Mouse (Mus musculus) myocyte (in vitro differentiated cells): ENCODE data around the gene Jade3. TPM values are rescaled to one million over a fixed set of nuclear protein-coding genes. Genes with fewer than 3 reads are reported as not detected.

Experiments used
- H3K27me3 ChIP-seq: one replicate; pipeline ENCODE4 v1.6.1; 2011; ENCODE audit not compliant: control insufficient read depth, insufficient read depth, insufficient read length
- H3K36me3 ChIP-seq: one replicate; pipeline ENCODE4 v1.6.1; 2011; ENCODE audit not compliant: control insufficient read depth, insufficient read depth
- H3K4me2 ChIP-seq: one replicate; pipeline ENCODE4 v1.6.1; 2011; ENCODE audit warnings: low read depth, control low read depth
- H3K4me3 ChIP-seq: one replicate; pipeline ENCODE4 v1.5.1; 2011; ENCODE audit warnings: mild to moderate bottlenecking, control low read depth, moderate library complexity
- H3K79me2 ChIP-seq: one replicate; pipeline ENCODE4 v1.6.1; 2011; ENCODE audit not compliant: control insufficient read depth, insufficient read depth
- H3ac ChIP-seq: one replicate; pipeline ENCODE4 v1.6.1; 2011; ENCODE audit not compliant: control insufficient read depth, insufficient read length
- CEBPB ChIP-seq: IDR thresholded peaks from 2 replicates; pipeline ENCODE4 v1.6.1; 2011; ENCODE audit warnings: mild to moderate bottlenecking, moderate library complexity; ENCODE audit not compliant: poor library complexity, insufficient read depth, severe bottlenecking
- E2F4 ChIP-seq: IDR thresholded peaks from one replicate; pipeline ENCODE4 v1.6.1; 2011; ENCODE audit warnings: mild to moderate bottlenecking, control low read depth, moderate library complexity; ENCODE audit not compliant: insufficient read depth
- MAX ChIP-seq: IDR thresholded peaks from one replicate; pipeline ENCODE4 v1.6.1; 2011; ENCODE audit warnings: low read depth, mild to moderate bottlenecking, control low read depth
- MYOD1 ChIP-seq, 3 experiments: IDR thresholded peaks; one replicate each; pipeline ENCODE4 v1.6.1; 2011; ENCODE audit warnings: control low read depth in 2 of 3, low read depth in 2 of 3, mild to moderate bottlenecking in 2 of 3, moderate library complexity in 1 of 3; ENCODE audit not compliant: insufficient read length in 2 of 3, control insufficient read depth in 1 of 3
- MYOG ChIP-seq, 3 experiments: IDR thresholded peaks; one replicate each; pipeline ENCODE4 v1.6.1; 2011; ENCODE audit warnings: control low read depth in 2 of 3, low read depth in 2 of 3, mild to moderate bottlenecking in 2 of 3; ENCODE audit not compliant: insufficient read length in 2 of 3, control insufficient read depth in 1 of 3, insufficient read depth in 1 of 3
- POLR2A ChIP-seq: IDR thresholded peaks from one replicate; pipeline ENCODE4 v1.6.1; 2011; ENCODE audit warnings: low read depth, mild to moderate bottlenecking, control low read depth, moderate library complexity; ENCODE audit not compliant: insufficient read length
- POLR2AphosphoS2 ChIP-seq: IDR thresholded peaks from one replicate; pipeline ENCODE4 v1.6.1; 2011; ENCODE audit warnings: low read depth, control low read depth; ENCODE audit not compliant: insufficient read length
- REST ChIP-seq: IDR thresholded peaks from one replicate; pipeline ENCODE4 v1.6.1; 2011; ENCODE audit warnings: mild to moderate bottlenecking, control low read depth, moderate library complexity; ENCODE audit not compliant: insufficient read depth, insufficient read length
- SRF ChIP-seq: IDR thresholded peaks from one replicate; pipeline ENCODE4 v1.6.1; 2011; ENCODE audit warnings: low read depth; ENCODE audit not compliant: control insufficient read depth, insufficient read length
- TCF12 ChIP-seq: IDR thresholded peaks from one replicate; pipeline ENCODE4 v1.6.1; 2011; ENCODE audit warnings: mild to moderate bottlenecking, control low read depth; ENCODE audit not compliant: poor library complexity, insufficient read depth, severe bottlenecking
- TCF3 ChIP-seq: IDR thresholded peaks from one replicate; pipeline ENCODE4 v1.6.1; 2011; ENCODE audit warnings: low read depth, control low read depth; ENCODE audit not compliant: insufficient read length
- USF1 ChIP-seq: IDR thresholded peaks from one replicate; pipeline ENCODE4 v1.6.1; 2011; ENCODE audit warnings: low read depth, mild to moderate bottlenecking, control low read depth, moderate library complexity
- polyA plus RNA-seq: library from polyadenylated mRNA; unstranded; fragments of >200 nt; fragmentation: generic; extraction: Trizol; gene quantifications from one replicate; pipeline ENCODE4 v1.2.1, GENCODE M21; 2012; ENCODE audit warnings: missing spikeins

The Jade3 gene
- polyA plus RNA-seq, 1 experiment: 1.2 TPM

DNA sequence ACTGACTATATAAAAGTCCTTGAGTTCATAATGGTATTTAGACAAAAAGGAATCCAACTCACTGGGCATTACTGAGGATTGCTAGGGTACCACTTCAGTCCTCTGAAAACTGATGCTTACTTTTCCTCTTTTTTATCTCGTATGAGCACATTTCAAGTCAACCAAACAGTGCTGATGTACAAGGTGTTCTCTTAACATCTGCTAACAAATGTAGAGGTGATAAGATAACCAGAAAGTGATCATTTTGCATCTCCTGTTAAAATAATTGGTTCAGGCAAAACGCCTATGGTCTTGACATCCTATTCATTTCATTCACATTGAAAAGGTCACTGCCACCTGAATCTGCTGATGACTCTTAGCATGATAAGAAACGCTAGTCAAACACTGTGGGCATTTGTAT lies 32.5 kb upstream of the Jade3 start:
- Histone ChIP-seq H3K27me3 (no peaks in the 10 kb centered on the region), H3K79me2 (no peaks in the 10 kb centered on the region), H3K4me2 (no peak overlapping the region), H3ac (no peak overlapping the region), H3K36me3 (no peaks in the 10 kb centered on the region), H3K4me3 (no peak overlapping the region)
- TF ChIP-seq POLR2AphosphoS2 (no peak), TCF12 (no peak), TCF3 (no peak), CEBPB (no peak), SRF (no peak), USF1 (no peak), MYOG (IDR thresholded peaks at IDR 0.05; ENCODE audit: control insufficient read depth in 1 of 3, insufficient read depth in 1 of 3, insufficient read length in 2 of 3, low read depth in 2 of 3) (no peak), REST (no peak), E2F4 (no peak), MYOD1 (IDR thresholded peaks at IDR 0.05; ENCODE audit: control insufficient read depth in 1 of 3, insufficient read length in 2 of 3, low read depth in 2 of 3) (no peak), MAX (no peak), POLR2A (no peak)

DNA sequence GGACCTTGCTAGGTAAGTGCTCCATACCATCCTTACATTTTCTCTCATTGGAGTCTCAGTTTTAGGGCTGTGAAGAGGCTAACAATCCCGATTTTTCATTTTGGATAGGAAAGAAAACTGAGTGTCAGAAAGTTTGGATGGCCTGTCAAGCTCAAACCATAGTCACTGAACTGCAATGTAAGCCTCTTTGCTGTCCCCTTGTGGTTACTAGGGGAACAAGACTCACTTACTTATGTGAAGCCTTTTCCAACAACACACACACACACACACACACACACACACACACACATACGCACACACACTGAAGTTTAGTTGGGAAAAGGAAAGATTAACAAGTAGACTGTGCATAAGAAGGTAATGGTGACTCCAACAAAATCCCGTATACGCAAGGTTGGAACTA lies 21.4 kb upstream of the Jade3 start:
- Histone ChIP-seq H3K79me2 (no peaks in the 10 kb centered on the region), H3K4me2 (no peak overlapping the region), H3K27me3 (no peaks in the 10 kb centered on the region), H3K36me3 (no peaks in the 10 kb centered on the region), H3K4me3 (no peak overlapping the region), H3ac (no peak overlapping the region)
- no peak for TF ChIP-seq TCF3
- no peak for TF ChIP-seq SRF
- no peak for TF ChIP-seq REST
- TF ChIP-seq MAX: no peak
- TF ChIP-seq MYOD1 (IDR thresholded peaks at IDR 0.05; ENCODE audit: control insufficient read depth in 1 of 3, insufficient read length in 2 of 3, low read depth in 2 of 3): no peak
- TF ChIP-seq TCF12: no peak
- TF ChIP-seq MYOG (IDR thresholded peaks at IDR 0.05; ENCODE audit: control insufficient read depth in 1 of 3, insufficient read depth in 1 of 3, insufficient read length in 2 of 3, low read depth in 2 of 3): no peak

DNA sequence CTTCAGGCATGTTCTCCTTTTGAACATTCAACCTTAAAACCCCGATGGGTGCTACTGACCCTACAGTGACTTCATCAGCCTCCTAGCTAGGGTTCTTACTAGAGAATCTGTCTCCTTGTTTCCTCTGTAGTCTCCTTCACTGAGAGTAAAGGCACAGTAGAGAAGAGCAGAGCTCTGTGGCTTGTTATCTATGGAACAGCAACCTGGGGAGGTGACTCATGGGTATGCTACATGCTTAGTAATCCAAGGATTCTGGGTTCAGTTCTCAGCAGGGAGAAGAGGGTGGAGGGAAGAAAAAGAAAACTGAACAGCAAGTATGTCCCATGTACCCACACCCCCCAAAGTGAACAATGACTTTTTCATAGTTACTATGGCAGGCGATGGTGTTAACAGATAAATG lies 18.6 kb upstream of the Jade3 start:
- Histone ChIP-seq H3ac (no peak overlapping the region), H3K27me3 (no peaks in the 10 kb centered on the region), H3K4me2 (no peak overlapping the region), H3K79me2 (no peaks in the 10 kb centered on the region), H3K4me3 (no peak overlapping the region), H3K36me3 (no peaks in the 10 kb centered on the region)
- TF ChIP-seq POLR2AphosphoS2: no peak
- no peak for TF ChIP-seq USF1
- no peak for TF ChIP-seq E2F4
- no peak for TF ChIP-seq CEBPB
- no peak for TF ChIP-seq TCF12
- no peak for TF ChIP-seq TCF3
- TF ChIP-seq MYOG (IDR thresholded peaks at IDR 0.05; ENCODE audit: control insufficient read depth in 1 of 3, insufficient read depth in 1 of 3, insufficient read length in 2 of 3, low read depth in 2 of 3): no peak
- TF ChIP-seq MAX: no peak
- no peak for TF ChIP-seq MYOD1 (IDR thresholded peaks at IDR 0.05; ENCODE audit: control insufficient read depth in 1 of 3, insufficient read length in 2 of 3, low read depth in 2 of 3)

DNA sequence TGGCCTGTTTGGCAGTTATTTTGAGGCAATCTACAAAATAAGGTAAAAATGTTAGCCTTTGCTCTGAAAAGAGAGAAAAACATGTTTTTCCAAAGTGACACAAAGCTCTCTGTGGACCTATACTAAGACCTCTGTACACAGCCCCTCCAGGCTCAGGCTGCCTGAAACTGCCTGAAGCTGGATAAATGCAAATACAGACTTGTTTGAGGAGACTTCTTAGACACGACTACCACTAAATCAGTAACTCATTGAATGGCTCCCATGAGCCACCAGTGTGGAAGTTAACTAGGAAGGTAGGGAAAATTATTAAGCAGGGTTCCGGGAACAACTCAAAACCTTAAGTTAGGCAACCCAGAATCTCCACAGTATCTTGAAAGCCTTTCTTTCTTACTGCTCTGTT lies 17.8 kb upstream of the Jade3 start:
- no peaks in the 10 kb centered on the region for H3K36me3 ChIP-seq
- H3K4me2 ChIP-seq: no peak overlapping the region
- H3K4me3 ChIP-seq: no peak overlapping the region
- H3K27me3 ChIP-seq: no peaks in the 10 kb centered on the region
- no peaks in the 10 kb centered on the region for H3K79me2 ChIP-seq
- no peak overlapping the region for H3ac ChIP-seq
- TF ChIP-seq CEBPB (no peak), REST (no peak), POLR2A (no peak), TCF12 (no peak), MYOG (IDR thresholded peaks at IDR 0.05; ENCODE audit: control insufficient read depth in 1 of 3, insufficient read depth in 1 of 3, insufficient read length in 2 of 3, low read depth in 2 of 3) (no peak), MYOD1 (IDR thresholded peaks at IDR 0.05; ENCODE audit: control insufficient read depth in 1 of 3, insufficient read length in 2 of 3, low read depth in 2 of 3) (no peak), E2F4 (no peak), MAX (no peak), TCF3 (no peak), SRF (no peak)

DNA sequence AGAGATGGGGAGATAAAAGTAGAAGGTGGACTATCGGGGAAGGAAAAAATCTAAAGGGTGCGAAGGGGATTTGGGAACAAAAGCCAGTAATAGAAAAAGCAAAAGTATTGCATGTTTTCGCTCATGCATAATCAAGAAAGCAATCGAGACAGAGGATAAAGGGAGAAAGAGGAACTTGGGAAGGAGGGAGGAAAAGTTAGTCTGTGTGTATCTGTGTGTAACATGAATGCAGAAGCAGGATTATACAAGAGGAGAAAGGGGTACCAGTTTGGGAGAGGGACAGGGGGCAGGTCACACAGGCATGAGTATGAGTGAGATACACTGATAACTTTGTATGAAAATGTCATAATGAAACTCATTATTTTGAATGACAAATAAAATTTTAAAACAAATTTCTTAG lies 14.1 kb upstream of the Jade3 start:
- Histone ChIP-seq H3K4me3 (no peak overlapping the region), H3K79me2 (no peaks in the 10 kb centered on the region), H3K36me3 (no peaks in the 10 kb centered on the region), H3ac (no peak overlapping the region), H3K4me2 (no peak overlapping the region), H3K27me3 (no peaks in the 10 kb centered on the region)
- no peak for TF ChIP-seq MAX
- no peak for TF ChIP-seq TCF12
- TF ChIP-seq CEBPB: no peak
